Mouse (Mus musculus): Measurements from ENCODE around the gene Nucb1. TPM values are rescaled to one million over a fixed set of nuclear protein-coding genes. Genes with fewer than 3 reads are reported as not detected.
"Not testable (repeated sequence)": the region's sequence is repeated elsewhere in the genome, so short reads cannot be mapped to it uniquely, and the experiment has no call there.

The Nucb1 gene
- total RNA-seq, 2 experiments from 2014 or later, result 48.6 to 65.4 TPM

DNA sequence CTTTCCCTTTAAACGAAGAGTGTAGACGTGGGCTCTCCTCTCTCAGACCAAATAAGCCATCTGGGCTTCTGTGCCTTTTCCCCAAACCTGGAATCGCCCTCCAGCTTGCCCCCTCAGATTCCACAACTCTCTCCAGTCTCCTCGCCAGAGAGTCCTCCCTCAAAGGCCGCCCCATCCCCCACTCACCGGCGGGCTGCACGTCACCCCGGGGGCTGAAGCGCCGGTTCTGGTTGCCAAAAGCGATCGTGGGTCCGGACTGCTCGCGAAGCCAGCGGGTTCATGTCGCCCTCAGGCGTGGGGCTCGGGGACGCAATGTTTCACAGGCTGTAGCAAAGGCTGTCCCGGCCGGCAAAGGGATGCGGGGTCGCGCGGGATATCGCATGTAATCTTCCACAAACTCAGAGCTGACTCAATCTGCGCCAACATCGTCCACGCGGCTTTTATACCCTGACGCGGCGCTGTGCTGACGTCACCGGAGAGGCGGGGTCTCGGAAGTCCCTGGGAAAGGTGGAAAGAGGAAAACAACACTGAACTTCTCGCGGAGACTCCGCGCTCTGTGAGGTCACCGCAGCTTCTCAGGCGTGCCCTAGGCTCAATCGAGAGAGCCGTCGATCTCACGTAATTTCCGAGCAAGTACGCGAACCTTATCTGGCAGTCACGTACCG lies 15.7 kb upstream of the Nucb1 start, which contains the start of the genes Ppp1r15a and Plekha4:
Gene Ppp1r15a, minus strand, starts transcription at position 460 of the 665 bp plus-strand sequence.
Gene Plekha4, plus strand, starts transcription at position 522 of the 665 bp plus-strand sequence.
- peak; percentile 92 to 99 for DNase-seq
- intact Hi-C loops (cut with DNase I), result no loop called here

DNA sequence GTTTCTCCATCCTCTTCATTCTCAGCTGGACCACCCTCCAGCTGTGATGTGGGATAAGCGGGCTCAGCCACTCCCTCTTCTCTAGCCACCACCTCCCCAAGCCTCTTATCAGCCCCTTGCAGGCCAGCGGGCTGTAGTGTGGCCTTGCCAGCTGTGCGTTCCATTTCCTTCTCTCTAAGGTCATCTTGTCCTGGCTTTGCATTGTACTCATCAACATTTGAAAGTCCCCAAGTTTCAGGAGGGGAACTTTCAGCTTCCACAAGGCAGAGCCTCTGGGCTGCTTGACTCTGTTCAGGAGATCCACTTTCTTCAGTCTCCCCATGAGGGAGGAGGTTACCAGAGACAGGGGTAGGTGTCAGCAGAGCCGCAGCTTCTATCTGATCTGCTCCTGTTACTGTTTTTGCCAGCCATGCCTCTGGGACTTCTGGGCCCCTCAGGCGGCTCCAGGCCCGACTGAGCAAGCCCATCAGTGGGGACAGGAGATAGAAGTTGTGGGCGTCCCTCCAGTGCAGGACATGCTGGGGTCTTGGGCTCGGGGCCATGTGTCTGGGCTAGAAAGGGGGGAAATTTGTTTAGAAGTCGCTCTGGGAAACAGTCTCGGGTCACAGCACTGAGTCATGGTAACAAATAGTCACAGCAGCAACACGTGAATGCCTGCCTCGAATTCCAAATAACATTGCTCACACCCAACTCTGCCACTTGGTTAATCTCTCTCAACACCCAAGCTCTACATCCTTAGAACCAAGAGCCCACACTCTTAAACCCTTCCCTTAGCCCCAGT lies 14.8 kb upstream of the Nucb1 start:
- no peak for DNase-seq
- intact Hi-C loops (cut with DNase I), result no loop called here

DNA sequence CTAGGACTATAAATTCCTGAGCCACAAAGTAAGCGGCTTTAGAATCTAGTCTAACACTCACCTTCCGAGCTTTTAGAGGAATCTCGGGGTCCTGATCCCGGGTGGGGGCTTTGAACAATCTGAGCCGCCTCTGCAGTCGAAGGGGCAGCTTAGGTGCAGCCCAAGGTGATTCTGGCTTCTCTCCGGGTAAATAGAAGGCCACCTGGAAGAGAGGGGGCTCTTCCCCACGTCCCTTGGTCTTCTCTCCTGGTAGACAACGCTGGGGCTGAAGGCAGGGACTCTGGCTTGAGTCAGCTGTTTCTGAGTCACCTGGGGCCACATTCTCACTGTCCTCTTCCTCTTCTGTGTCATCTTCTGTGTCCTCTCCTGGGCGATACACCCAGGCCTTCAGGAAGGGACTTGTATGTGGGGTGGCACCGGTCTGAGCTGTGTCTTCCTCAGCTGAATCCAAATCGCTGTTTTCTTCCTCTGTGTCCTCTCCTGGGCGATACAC lies 13.5 kb upstream of the Nucb1 start:
- intact Hi-C loops (cut with DNase I), result no loop called here
- DNase-seq, result no peak

DNA sequence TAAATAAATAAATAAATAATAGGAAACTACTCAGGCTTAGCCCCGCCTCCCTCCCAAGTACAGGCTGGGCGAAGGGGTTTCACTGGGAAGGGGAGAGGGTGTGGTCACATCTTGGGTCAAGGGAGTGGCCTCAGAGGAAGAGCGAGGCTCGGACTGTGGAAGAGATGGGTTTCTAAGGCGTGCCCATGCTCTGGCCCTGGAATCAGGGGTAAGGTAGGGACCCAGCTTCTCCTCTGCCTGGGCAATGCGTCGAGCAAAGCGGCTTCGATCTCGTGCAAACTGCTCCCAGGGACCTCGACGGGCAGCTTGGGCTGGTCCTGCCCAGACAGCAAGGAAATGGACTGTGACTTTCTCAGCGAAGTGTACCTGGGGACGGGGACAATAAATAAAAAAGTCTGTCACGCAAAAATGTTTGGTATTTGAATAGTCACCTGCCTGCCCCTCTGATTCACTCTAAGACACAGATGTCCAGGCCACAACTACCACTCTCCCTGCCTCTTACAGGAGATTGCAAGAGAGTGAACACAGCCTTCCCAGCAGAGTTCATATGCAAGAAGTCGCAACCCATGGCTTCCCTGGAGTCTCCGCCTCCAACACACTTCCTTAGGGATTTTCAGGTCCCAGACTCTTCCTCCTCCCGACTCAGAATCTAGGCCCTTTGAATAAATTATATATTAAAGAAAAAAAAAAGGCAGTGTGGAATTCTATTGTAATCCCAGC lies 12.9 kb upstream of the Nucb1 start:
- intact Hi-C loops (cut with DNase I), result no loop called here
- DNase-seq, result no peak

DNA sequence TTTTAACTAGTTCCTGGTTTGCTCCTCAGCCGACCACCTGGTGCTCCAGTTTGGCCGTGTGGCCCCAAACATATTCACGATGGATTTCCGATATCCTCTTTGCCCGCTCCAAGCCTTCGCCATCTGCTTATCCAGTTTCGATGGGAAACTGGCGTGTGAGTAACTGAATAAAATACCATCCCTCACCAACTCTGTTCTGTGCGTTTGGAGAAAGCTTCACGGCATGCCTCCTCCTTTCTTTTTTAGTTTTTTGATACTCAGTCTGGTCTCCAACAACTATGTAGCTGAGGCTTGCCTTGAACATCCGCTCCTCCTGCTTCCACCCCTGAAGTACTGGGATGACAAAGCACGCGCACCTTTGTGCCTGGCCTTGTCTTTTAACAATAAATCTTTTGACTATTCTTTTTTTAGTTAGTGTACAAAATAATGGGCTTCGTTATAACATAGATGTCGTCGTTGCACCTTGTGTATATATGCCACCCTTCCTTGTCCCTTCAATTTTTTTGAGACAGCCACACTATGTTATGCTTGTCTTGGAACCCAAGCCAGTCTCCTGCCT lies 12.1 kb upstream of the Nucb1 start:
- intact Hi-C loops (cut with DNase I), result no loop called here
- no peak for DNase-seq

DNA sequence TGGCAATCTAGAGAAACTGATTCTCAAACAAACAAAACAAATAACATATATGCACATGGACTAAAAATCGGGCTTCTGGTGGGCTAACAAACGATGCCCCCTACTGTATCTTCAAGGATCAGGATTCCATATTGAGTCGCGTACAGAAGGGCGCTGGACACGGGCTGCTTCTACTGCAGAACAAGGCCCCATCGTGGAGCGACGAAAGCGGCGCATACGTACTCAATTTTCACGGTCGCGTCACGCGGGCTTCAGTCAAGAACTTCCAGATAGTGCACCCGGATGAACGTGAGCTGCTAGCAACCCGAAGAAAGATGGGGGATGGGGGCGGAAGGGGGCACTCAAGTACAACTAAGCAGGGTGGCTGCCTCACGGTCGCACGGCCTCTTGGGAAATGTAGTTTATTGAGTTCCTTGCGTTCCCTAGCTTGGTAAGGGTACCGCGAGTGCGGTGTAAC lies 11.6 kb upstream of the Nucb1 start:
- intact Hi-C loops (cut with DNase I), result no loop called here
- DNase-seq, result peak; percentile 77 to 81

DNA sequence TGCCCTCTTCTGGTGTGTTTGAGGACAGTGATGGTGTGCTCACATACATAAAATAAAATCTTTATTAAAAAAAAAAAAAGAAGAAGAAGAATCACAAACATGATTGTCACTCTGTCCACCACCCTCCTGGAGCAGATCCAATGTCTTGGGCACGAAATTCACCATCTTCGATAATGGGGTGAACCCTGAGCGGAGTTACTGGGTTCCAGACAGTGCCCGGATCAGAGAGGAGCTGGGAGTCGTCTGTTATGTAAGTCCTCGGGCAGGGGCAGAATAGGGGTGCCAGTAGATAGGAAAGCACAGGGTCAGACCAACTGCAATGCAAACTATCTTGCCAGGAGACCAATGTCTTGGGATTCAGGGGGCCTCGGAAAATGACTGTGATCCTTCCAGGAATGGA lies 10.4 kb upstream of the Nucb1 start:
- DNase-seq, result no peak
- intact Hi-C loops (cut with DNase I), result no loop called here

DNA sequence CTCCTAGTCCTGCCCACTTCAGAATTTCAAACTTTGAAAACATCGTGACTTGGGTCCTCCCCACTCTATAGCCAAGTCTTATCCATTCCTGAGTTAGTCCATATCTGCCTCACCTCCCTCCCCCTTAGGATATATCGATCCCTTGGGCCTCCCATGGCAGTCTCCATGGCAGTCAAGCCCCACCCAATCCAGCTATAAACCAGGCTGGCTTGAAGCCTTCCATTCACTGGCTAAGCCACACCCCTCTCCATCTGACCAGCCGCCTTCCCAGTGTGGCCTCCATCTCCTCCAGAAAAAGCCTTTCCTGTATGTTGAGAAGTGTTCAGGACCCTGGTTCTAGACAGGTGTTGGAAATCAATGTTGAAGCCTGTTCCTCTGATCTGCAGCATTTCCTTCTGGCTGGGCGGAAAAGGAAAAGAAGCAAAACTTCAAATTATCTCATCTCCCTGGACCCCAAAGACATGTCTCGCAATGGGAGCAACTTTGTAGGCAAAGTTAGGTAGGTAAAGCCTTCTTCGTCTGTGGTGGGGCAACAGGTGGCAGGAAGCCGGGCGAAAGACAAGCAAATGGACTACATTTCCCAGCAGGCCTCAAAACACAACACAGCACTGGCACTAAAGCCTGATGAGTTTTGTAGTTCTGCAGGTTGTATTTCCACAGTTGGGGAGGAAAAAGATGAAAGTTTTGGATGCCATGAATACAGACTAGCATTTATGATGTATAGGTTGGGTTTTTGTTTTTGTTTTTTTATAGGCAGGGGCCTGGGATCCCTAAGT lies 9.3 kb upstream of the Nucb1 start:
- no peak for DNase-seq
- intact Hi-C loops (cut with DNase I), result loop anchor here (5.0 kb wide), 1 partner anchor 42 kb away; no protein-coding TSS in a partner anchor

DNA sequence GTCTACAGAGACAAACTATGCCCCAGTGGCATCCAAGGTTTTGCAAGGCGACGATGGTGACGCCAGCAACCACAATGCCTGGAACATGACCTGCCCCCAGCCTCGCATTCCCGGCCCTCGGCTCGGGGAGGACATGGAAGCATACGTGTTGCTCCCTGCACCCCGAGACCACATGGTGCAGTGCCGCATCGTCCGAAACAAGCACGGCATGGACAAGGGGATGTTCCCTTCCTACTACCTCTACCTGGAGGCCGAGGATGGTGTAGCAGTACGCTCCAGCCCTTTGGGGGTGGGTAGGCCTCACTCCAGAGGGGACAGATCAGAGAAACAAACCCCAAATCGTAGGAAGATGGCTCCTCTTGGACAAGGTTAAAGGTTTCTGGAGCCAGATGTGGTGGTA lies 8.4 kb upstream of the Nucb1 start:
- intact Hi-C loops (cut with DNase I), result loop anchor here (5.0 kb wide), 1 partner anchor 41 kb away; no protein-coding TSS in a partner anchor
- DNase-seq, result no peak

DNA sequence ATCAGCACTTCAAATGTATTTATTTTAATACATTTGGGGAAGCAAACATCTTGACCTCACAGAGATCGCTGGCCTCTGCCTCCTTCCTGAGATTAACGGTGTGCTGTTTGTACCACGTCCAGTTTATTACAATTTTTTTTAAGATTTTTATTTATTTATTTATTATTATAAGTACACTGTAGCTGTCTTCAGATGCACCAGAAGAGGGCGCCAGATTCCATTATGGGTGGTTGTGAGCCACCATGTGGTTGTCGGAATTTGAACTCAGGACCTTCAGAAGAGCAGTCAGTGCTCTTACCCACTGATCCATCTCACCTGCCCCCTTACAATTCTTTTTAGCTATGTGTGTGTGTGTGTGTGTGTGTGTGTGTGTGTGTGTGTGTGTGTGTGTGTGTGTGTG lies 6.6 kb upstream of the Nucb1 start:
- intact Hi-C loops (cut with DNase I), result loop anchor here (5.0 kb wide), 1 partner anchor 40 kb away; no protein-coding TSS in a partner anchor
- not testable (repeated sequence) for DNase-seq

DNA sequence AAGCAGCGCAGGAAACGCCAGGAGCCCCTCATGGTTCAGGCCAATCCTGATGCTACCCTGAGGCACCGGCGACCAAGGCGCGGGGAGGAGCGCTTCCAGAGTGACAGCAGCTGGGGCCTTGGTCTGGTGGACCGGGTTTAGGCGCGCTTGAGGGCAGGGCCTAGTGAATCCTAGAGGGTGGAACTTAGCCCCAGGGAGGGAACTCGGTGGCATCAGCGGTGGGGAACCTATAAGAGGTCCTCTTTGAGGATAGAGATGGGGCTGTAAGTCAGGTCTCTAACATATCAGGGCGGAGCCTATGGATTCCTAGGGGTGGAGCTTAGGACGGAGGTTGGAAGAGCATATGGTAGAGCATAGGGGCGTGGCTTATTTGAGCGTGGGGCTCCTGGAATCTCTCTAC lies 5.2 kb upstream of the Nucb1 start:
- intact Hi-C loops (cut with DNase I), result loop anchor here (5.0 kb wide), 1 partner anchor 38 kb away; no protein-coding TSS in a partner anchor
- no peak for DNase-seq

DNA sequence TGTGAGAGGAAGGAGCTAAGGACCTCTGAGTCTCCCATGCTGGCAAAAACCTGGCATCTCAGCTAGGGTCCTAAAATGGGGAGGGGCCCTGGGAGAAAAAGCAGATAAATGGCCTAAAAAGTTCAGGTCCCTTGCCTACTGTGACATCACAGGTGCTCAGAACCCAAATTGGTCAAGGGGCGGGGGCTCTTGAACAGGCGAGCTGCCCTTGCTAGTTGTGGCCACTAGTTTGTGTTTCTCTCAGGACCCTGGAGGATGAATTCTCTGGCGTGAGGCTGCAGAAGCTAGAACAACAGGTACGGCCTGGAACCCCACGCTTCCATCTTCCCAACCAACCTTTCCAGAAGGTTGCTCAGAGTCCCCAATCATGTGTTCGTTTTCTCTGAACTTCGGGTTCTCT lies 4.2 kb upstream of the Nucb1 start:
- intact Hi-C loops (cut with DNase I), result no loop called here
- DNase-seq, result no peak

DNA sequence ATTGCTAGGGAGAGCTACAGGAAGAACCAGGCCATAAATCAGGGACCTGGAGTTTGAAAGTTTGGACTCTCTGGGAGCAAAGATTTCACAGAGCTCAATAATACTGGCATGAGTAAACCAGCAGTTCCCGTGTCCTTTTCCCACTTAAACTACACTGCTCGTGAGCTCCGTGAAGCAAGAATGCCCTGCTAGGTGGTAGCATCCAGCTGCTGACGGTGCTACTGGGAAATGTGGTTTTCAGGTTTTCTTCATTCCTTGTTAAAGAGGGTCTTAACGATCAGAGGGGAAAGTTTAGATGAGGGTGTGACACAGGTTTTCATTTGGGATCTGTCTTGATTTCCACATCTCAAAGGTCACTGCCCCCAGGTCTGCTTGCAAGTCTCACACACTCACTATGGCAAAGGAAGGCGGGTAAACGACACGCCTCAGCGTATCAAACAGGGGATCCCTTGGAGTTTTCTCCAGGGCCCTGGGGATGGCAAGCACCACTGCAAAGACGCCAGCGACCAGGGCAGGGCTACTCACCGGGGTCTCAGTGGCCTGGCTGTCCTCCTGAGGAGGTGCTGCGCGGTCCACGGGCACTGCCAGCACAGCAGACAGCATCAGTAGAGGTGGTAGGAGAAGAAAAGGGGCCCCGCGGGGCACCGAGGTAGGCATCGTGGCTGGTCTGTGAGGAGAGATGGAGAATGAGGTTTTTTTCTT lies 874 bp downstream of the Nucb1 start:
- DNase-seq, result no peak
- intact Hi-C loops (cut with DNase I), result no loop called here

DNA sequence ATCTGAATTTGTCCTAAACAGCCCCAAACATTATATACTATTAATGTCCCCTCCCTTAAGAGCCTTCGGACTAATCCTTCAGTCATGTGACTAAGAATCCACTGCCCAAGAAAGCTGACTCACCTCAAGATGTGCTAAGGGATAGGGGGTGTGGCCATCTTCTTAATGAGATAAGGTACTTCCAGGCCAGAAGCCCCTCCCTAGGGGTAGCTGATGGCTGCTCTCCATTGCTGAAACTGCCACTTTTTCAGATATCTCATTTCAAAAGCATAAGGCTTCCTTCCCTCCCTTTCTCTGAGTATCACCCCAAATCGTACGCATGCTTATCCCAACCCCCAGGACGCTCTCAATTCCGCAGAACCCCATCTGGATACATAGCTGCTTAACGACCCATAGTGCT lies 1.6 kb downstream of the Nucb1 start:
- DNase-seq, result no peak
- intact Hi-C loops (cut with DNase I), result no loop called here

DNA sequence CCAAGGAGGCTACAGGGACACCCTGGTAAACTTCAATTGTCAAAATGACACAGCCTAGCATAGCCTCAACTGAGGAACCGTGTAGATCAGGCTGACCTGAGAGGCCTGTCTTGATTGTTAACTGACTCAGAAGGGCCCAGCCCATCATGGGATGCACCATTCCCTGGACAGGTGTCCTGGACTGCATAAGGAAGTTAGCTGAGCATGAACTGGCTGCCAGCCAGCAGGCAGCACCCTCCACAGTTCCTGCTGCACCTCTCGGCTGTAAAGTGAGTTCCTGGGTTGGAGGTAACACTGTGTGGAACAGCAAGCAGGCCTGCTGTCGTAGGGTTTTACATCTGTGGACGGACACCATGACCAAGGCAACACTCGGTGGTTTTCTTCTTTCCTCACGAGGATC lies 2.6 kb downstream of the Nucb1 start:
- intact Hi-C loops (cut with DNase I), result no loop called here

DNA sequence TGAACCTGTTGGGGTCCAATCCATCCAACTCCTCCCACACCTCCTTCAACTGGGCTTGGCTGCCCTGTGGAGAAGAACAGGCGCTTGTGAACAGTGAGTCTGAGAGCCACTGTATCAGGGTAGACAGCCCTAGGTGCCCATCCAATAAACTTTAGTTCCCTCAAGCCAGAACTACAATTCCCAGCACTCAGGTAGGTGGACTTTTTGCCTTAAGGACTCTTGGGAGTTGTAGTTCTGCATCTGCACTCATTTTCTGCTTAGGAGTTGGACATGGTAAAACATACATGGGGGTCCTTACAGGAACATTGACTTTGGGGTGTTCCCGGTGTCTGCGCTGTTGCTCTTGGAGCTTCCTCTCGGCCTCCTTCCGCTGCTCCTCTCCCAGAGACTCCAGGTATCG lies 11.8 kb downstream of the Nucb1 start:
- intact Hi-C loops (cut with DNase I), result no loop called here
- no peak for DNase-seq

More for the DNA sequence above, 2.6 kb downstream of the Nucb1 start:
- no peak for DNase-seq

DNA sequence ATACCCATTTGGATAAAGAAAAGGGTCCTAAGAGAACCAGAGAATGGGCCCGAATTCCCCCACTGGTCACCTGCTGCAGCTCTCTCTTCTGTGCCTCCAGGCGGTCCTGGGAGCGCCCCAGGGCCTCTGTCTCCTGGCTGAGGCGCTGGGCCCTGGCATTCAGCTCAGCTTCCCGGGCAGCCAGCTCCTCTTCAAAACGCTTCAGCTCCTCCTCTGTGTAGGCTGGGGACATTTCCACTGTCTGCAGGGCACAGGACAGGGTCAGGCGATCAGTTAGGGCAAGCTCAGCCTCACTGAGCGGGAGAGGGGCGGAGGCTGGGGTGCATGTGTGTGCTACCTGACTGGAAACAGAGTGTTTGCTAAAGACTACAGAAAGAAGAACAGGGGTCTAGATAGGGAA lies 15.7 kb downstream of the Nucb1 start:
- no peak for DNase-seq
- intact Hi-C loops (cut with DNase I), result no loop called here

DNA sequence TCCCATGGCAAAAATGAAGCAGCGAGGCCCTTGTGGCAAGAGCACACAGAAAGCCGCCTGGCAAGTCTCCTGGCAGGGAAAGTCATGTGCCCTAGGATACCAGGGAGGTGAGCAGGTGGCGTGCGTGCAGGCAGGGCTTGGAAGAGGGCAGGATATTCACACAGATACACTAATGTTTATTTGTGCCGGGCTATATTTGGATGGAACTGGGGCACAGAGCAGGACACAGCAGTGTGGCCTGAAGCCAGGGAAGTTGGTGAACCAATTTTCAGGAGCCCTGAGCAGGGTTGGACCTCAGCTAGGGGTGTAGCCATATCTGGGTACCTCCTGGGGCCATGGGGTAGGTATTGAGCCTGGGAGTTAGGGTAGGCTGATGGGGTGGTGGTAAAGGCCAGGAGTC lies 17.3 kb downstream of the Nucb1 start:
- intact Hi-C loops (cut with DNase I), result no loop called here
- DNase-seq, result peak in 1 of 2 experiments; percentile 39

DNA sequence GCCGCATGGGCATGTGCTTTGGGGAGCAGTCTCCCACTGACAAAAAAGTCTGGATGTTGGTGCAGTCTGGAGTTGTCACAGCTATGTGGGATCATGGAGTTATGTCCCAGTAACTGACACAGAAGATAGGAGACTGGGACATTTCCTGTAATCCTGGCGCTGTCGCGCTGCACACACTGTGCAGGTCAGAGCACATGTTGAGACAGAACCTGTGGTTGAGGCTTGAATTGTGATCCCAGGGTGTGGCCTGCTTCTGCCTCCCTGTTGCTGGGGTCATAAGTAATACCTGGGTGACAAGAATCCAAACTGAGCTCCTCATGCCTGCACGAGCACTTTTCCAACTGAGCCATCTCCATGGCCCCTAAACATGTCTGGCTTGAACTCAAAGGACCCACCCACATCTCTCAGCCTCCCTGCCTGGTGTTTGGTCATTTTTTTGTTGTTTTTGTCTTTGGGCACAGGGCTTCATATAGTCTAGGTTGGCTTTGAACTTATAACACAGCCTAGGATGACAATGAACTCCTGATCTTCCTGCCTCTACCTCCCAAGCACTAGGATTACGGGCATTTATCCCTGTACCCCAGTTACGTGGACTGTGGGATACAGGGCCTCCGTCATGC lies 17.9 kb downstream of the Nucb1 start:
- DNase-seq, result no peak
- intact Hi-C loops (cut with DNase I), result no loop called here
